Mouse (Mus musculus) stomach, postnatal 0 days (tissue): ENCODE measurements at regions not wholly inside any gene's neighbourhood (a gene's known extent, or its start where the extent isn't known, plus 50 kb on each side); places are given as distances from the start of the nearest gene placed in this dataset.
"Not testable (repeated sequence)": the region's sequence is repeated elsewhere in the genome, so short reads cannot be mapped to it uniquely, and the experiment has no call there.

Experiments
- CTCF ChIP-seq: IDR thresholded peaks from 2 replicates; pipeline ENCODE4 v1.5.1; 2016; ENCODE audit warnings: antibody characterized with exemption, low read depth, mild to moderate bottlenecking, moderate library complexity
- EP300 ChIP-seq: optimal IDR thresholded peaks from 2 replicates; pipeline ENCODE3; 2016; ENCODE audit warnings: antibody characterized with exemption

GRCm38 (mm10) chr9:85943066-85943684 is 101.0 kb downstream of the Tpbg start:
- TF ChIP-seq CTCF, EP300: not testable (repeated sequence)
